Mouse (Mus musculus) liver, embryonic 12.5 days (tissue): Measurements from ENCODE around the gene Mydgf. TPM values are rescaled to one million over a fixed set of nuclear protein-coding genes. Genes with fewer than 3 reads are reported as not detected.

Experiments
- ATAC-seq: fragments of 200-750 bp; cut with Nextera tagmentation; 2 replicates; pipeline ENCODE4 v1.8.0; 2017; ENCODE audit warnings: moderate number of reproducible peaks, mild to moderate bottlenecking, moderate library complexity
- H3K27ac ChIP-seq: fragments of 300-500 bp; sonication (generic); 2 replicates; pipeline ENCODE4 v1.5.1; 2016; ENCODE audit warnings: mild to moderate bottlenecking
- H3K27me3 ChIP-seq: fragments of 300-500 bp; sonication (generic); replicated peaks from 2 replicates; pipeline ENCODE4 v1.6.1; 2016; ENCODE audit warnings: mild to moderate bottlenecking, moderate library complexity
- H3K36me3 ChIP-seq: fragments of 300-500 bp; sonication (generic); 2 replicates; pipeline ENCODE4 v1.6.1; 2016; ENCODE audit warnings: mild to moderate bottlenecking, moderate library complexity
- H3K4me1 ChIP-seq: fragments of 300-500 bp; sonication (generic); 2 replicates; pipeline ENCODE4 v1.6.1; 2016
- H3K4me2 ChIP-seq: fragments of 300-500 bp; sonication (generic); 2 replicates; pipeline ENCODE4 v1.6.1; 2016; ENCODE audit warnings: mild to moderate bottlenecking, moderate library complexity
- H3K4me3 ChIP-seq: fragments of 300-500 bp; sonication (generic); 2 replicates; pipeline ENCODE4 v1.5.1; 2016; ENCODE audit warnings: mild to moderate bottlenecking, moderate library complexity
- H3K9ac ChIP-seq: fragments of 300-500 bp; sonication (generic); 2 replicates; pipeline ENCODE4 v1.6.1; 2016; ENCODE audit warnings: mild to moderate bottlenecking, moderate library complexity
- H3K9me3 ChIP-seq: fragments of 300-500 bp; sonication (generic); replicated peaks from 2 replicates; pipeline ENCODE4 v1.6.1; 2016; ENCODE audit warnings: mild to moderate bottlenecking, moderate library complexity
- WGBS: fragments of 180-500 bp; shearing (Covaris S2); methylation state at CpG from one replicate; pipeline ENCODE4 v1.1.7; 2016; ENCODE audit not compliant: insufficient replicate concordance; 5-methylcytosine and 5-hydroxymethylcytosine counted together
- polyA plus RNA-seq: library from polyadenylated mRNA; unstranded; fragments of >200 nt; fragmentation: Nextera tagmentation; extraction: Ambion mirVana; gene quantifications from 2 replicates; pipeline ENCODE4 v1.2.1, GENCODE M21; 2016

Mydgf gene
- polyA plus RNA-seq, 1 experiment from 2014 or later, result 71.0 TPM

- Histone ChIP-seq H3K36me3 (no peaks in the 10 kb centered on the region), H3K4me1 (peaks cover 50% of the 10 kb centered on the region), H3K27me3 (peaks cover 79% of the 10 kb centered on the region), H3K27ac (no peak overlapping the region), H3K9me3 (no peaks in the 10 kb centered on the region), H3K4me3 (peak overlapping the region; percentile 62), H3K9ac (peak overlapping the region; percentile 46), H3K4me2 (peak overlapping the region; percentile 90)
- WGBS, result 7% methylated on average over 21 of the region's 21 CpGs
- no peak for ATAC-seq
Observed at GRCm38 (mm10) chr17:56139355-56139754, 44.4 kb downstream of the Mydgf start.

GRCm38 (mm10) chr17:56137839-56138613 is 45.7 kb downstream of the Mydgf start:
- H3K4me3 ChIP-seq, result no peak overlapping the region
- WGBS, result 25% methylated on average over 25 of the region's 25 CpGs
- H3K36me3 ChIP-seq, result no peaks in the 10 kb centered on the region
- H3K9me3 ChIP-seq, result no peaks in the 10 kb centered on the region
- H3K9ac ChIP-seq, result no peak overlapping the region
- H3K27ac ChIP-seq, result no peak overlapping the region
- no peak for ATAC-seq
- H3K27me3 ChIP-seq, result peaks cover 66% of the 10 kb centered on the region
- H3K4me1 ChIP-seq, result peaks cover 63% of the 10 kb centered on the region
- peak overlapping the region; percentile 13; the same call in 1 of the 2 replicates for H3K4me2 ChIP-seq

- Histone ChIP-seq H3K4me3 (no peak overlapping the region), H3K9ac (no peak overlapping the region), H3K27me3 (peaks cover 51% of the 10 kb centered on the region), H3K36me3 (no peaks in the 10 kb centered on the region), H3K27ac (no peak overlapping the region), H3K4me1 (peaks cover 59% of the 10 kb centered on the region), H3K4me2 (no peak overlapping the region), H3K9me3 (no peaks in the 10 kb centered on the region)
- 55% methylated on average over 7 of the region's 7 CpGs for WGBS
- no peak for ATAC-seq
Observed at GRCm38 (mm10) chr17:56136558-56136957, 47.2 kb downstream of the Mydgf start.

- peak overlapping the region; percentile 74 for H3K27ac ChIP-seq
- H3K36me3 ChIP-seq, result peaks cover 7% of the 10 kb centered on the region; the same call in 1 of the 2 replicates
- no peaks in the 10 kb centered on the region for H3K9me3 ChIP-seq
- H3K9ac ChIP-seq, result peak overlapping the region; percentile 47
- H3K4me3 ChIP-seq, result peak overlapping the region; percentile 54
- 1% methylated on average over 27 of the region's 27 CpGs for WGBS
- ATAC-seq, result peak; percentile 42
- H3K27me3 ChIP-seq, result peaks cover 31% of the 10 kb centered on the region
- H3K4me1 ChIP-seq, result peaks cover 43% of the 10 kb centered on the region
- peak overlapping the region; percentile 88 for H3K4me2 ChIP-seq
Observed at GRCm38 (mm10) chr17:56134463-56134971, 49.2 kb downstream of the Mydgf start.

GRCm38 (mm10) chr17:56133457-56134363 is 50.0 kb downstream of the Mydgf start:
- peaks cover 22% of the 10 kb centered on the region for H3K27me3 ChIP-seq
- peak; percentile 70 for ATAC-seq
- H3K4me2 ChIP-seq, result peak overlapping the region; percentile 88
- peaks cover 37% of the 10 kb centered on the region for H3K4me1 ChIP-seq
- no peaks in the 10 kb centered on the region for H3K9me3 ChIP-seq
- WGBS, result 6% methylated on average over 21 of the region's 21 CpGs
- H3K9ac ChIP-seq, result peak overlapping the region; percentile 47; the same call in 1 of the 2 replicates
- H3K4me3 ChIP-seq, result peak overlapping the region; percentile 54
- H3K27ac ChIP-seq, result peak overlapping the region; percentile 74
- peaks cover 7% of the 10 kb centered on the region; the same call in 1 of the 2 replicates for H3K36me3 ChIP-seq

GRCm38 (mm10) chr17:56132661-56133060 is 51.1 kb downstream of the Mydgf start:
- peaks cover 29% of the 10 kb centered on the region for H3K4me1 ChIP-seq
- WGBS, result 4% methylated on average over 14 of the region's 14 CpGs
- no peaks in the 10 kb centered on the region for H3K9me3 ChIP-seq
- H3K4me3 ChIP-seq, result no peak overlapping the region
- H3K4me2 ChIP-seq, result peak overlapping the region; percentile 34
- H3K27ac ChIP-seq, result no peak overlapping the region
- ATAC-seq, result no peak
- no peak overlapping the region for H3K9ac ChIP-seq
- H3K27me3 ChIP-seq, result peaks cover 12% of the 10 kb centered on the region
- H3K36me3 ChIP-seq, result peaks cover 7% of the 10 kb centered on the region; the same call in 1 of the 2 replicates

- H3K27me3 ChIP-seq, result peaks cover 4% of the 10 kb centered on the region; the same call in 1 of the 2 replicates
- no peak overlapping the region for H3K4me2 ChIP-seq
- no peaks in the 10 kb centered on the region for H3K9me3 ChIP-seq
- no peak overlapping the region for H3K9ac ChIP-seq
- no peak overlapping the region for H3K4me3 ChIP-seq
- H3K36me3 ChIP-seq, result peaks cover 7% of the 10 kb centered on the region; the same call in 1 of the 2 replicates
- peaks cover 29% of the 10 kb centered on the region for H3K4me1 ChIP-seq
- no peak for ATAC-seq
- H3K27ac ChIP-seq, result no peak overlapping the region
- WGBS, result 29% methylated on average over 7 of the region's 7 CpGs
Observed at GRCm38 (mm10) chr17:56131814-56132213, 51.9 kb downstream of the Mydgf start.

- H3K4me1 ChIP-seq, result peaks cover 29% of the 10 kb centered on the region
- no peak for ATAC-seq
- peaks cover 7% of the 10 kb centered on the region; the same call in 1 of the 2 replicates for H3K36me3 ChIP-seq
- H3K27me3 ChIP-seq, result peaks cover 6% of the 10 kb centered on the region; the same call in 1 of the 2 replicates
- H3K9ac ChIP-seq, result no peak overlapping the region
- no peak overlapping the region for H3K4me3 ChIP-seq
- no peaks in the 10 kb centered on the region for H3K9me3 ChIP-seq
- no peak overlapping the region for H3K27ac ChIP-seq
- no peak overlapping the region for H3K4me2 ChIP-seq
- WGBS, result 82% methylated on average over 10 of the region's 10 CpGs
Observed at GRCm38 (mm10) chr17:56131136-56131535, 52.6 kb downstream of the Mydgf start.

GRCm38 (mm10) chr17:56128246-56128645 is 55.5 kb downstream of the Mydgf start:
- Histone ChIP-seq H3K27me3 (peaks cover 20% of the 10 kb centered on the region), H3K4me2 (no peak overlapping the region), H3K4me3 (no peak overlapping the region), H3K27ac (no peak overlapping the region), H3K9me3 (no peaks in the 10 kb centered on the region), H3K4me1 (peaks cover 19% of the 10 kb centered on the region), H3K36me3 (peaks cover 14% of the 10 kb centered on the region), H3K9ac (0 out of 2 replicates have a peak overlapping the region, but pooled peaks have one; percentile 8)
- 55% methylated on average over 15 of the region's 15 CpGs for WGBS
- ATAC-seq, result no peak

- 75% methylated on average over 11 of the region's 11 CpGs for WGBS
- H3K27me3 ChIP-seq, result peaks cover 40% of the 10 kb centered on the region
- peaks cover 7% of the 10 kb centered on the region for H3K9me3 ChIP-seq
- no peak overlapping the region for H3K27ac ChIP-seq
- peaks cover 12% of the 10 kb centered on the region for H3K36me3 ChIP-seq
- H3K4me3 ChIP-seq, result no peak overlapping the region
- no peak for ATAC-seq
- H3K4me1 ChIP-seq, result 0 out of 2 replicates have a peak, but pooled peaks cover 11% of the 10 kb centered on the region
- no peak overlapping the region for H3K4me2 ChIP-seq
- H3K9ac ChIP-seq, result no peak overlapping the region
Observed at GRCm38 (mm10) chr17:56126175-56126574, 57.5 kb downstream of the Mydgf start.
